Mouse (Mus musculus) spleen, adult 2 months (tissue): ENCODE results near the gene Rngtt.

Experiments
- CTCF ChIP-seq: fragments of 200-500 bp; IDR thresholded peaks from 2 replicates; pipeline ENCODE4 v1.5.1; 2011; ENCODE audit warnings: mild to moderate bottlenecking, inconsistent platforms; ENCODE audit not compliant: insufficient read depth, insufficient read length, insufficient replicate concordance; ENCODE audit errors: extremely low read depth
- POLR2A ChIP-seq: fragments of 200-500 bp; IDR thresholded peaks from 2 replicates; pipeline ENCODE4 v1.6.1; 2011; ENCODE audit warnings: low read depth, low read length, inconsistent platforms

GRCm38 (mm10) chr4:33264979-33265726, 45.0 kb upstream of the Rngtt start:
- TF ChIP-seq POLR2A (no peak), CTCF (no peak)
